Mouse (Mus musculus): ENCODE data around the gene Zbtb25.

DNA sequence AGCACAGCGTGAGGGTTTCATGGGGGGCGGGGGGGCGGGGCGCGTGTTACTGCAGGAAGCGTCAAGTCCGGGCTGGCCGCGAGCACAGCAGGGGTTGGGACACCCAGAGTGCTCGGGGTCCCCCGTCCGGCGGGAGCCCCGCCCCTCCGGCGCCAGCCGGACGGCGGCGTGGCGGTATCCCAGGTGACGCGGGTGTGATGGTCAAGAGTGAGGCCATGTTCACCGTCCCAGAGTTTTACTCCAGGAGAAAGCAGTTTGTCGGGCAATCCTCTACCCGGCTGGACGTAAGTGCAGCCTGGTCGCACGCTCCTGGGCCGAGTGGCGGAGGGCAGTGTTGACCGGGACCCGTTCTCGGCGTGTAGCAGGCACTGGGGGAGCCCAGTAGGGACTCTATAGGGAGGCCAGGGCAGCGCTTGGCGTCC, 48.0 kb upstream of the Zbtb25 start, which contains the start of gene Ppp1r36:
- TF ChIP-seq POLR2A (IDR thresholded peaks at IDR 0.05; ENCODE audit: control insufficient read depth, low read depth, low read length) (peak; percentile 42; the same call in 1 of the 2 replicates), CTCF (IDR thresholded peaks at IDR 0.05; ENCODE audit: control insufficient read depth, insufficient read depth, insufficient replicate concordance, low read depth, low read length) (no peak)

All from testis, adult 2 months (tissue).